Mouse (Mus musculus) G1E (cell line): ENCODE results near the gene Olfr639.
"Not testable (repeated sequence)": the region's sequence is repeated elsewhere in the genome, so short reads cannot be mapped to it uniquely, and the experiment has no call there.

Experiments
- CTCF ChIP-seq: IDR thresholded peaks from 2 replicates; pipeline ENCODE4 v1.5.1; 2012; ENCODE audit warnings: low read depth, low read length, inconsistent platforms, mixed read lengths
- GATA1 ChIP-seq: IDR thresholded peaks from 2 replicates; pipeline ENCODE4 v1.6.1; 2012; ENCODE audit warnings: borderline replicate concordance, low read length, inconsistent platforms, mixed read lengths
- POLR2AphosphoS5 ChIP-seq: IDR thresholded peaks from 2 replicates; pipeline ENCODE4 v1.6.1; 2012; ENCODE audit warnings: low read depth, low read length, inconsistent platforms; ENCODE audit not compliant: insufficient replicate concordance
- TAL1 ChIP-seq: conservative IDR thresholded peaks from 2 replicates; pipeline ENCODE4 v1.6.1; 2012; ENCODE audit warnings: low read depth, low read length, inconsistent platforms, mixed read lengths

DNA sequence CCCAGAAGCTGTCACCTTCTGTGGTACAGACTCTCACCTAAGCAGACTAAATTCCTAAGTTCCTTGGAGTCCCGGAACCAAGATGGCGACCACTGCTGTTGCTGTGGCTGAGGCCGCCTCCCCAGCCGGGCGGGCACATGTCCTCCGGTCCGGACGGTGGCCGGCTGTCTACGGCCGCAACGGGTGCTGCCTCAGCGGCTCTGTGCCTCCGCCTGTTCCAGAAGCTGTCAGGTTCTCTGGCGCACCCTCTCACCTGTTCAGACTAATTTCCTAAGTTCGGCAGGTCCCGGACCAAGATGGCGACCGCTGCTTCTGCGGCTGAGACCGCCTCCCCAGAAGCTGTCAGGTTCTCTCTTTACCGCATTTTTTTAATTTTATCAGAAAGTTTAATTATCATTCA is 50.2 kb downstream of the Olfr639 start:
- not testable (repeated sequence) for TF ChIP-seq CTCF, GATA1, TAL1, POLR2AphosphoS5
